In genomic region chr5:135778471-135779445, GRCm38 (mm10) we compare ENCODE assay signal across 8 mouse cellular contexts. TPM values are rescaled to one million over a fixed set of nuclear protein-coding genes. Genes with fewer than 3 reads are reported as not detected.
DNase-seq lines count a peak whose midpoint lies in the region; ATAC-seq lines count a peak whose summit lies in the region.

Mdh2 (plus strand) TSS chr5:135778480.

- DNase-seq in adipocyte (ENCODE audit: low spot score), result peak; percentile 100
- peak; percentile 100 for DNase-seq in embryo, embryonic 10 days (ENCODE audit: low spot score)
- peak; percentile 99 for DNase-seq in gastrocnemius, postnatal 10 days
- peak; percentile 100 for DNase-seq in induced T-regulatory cell, adult 2 months (ENCODE audit: low read depth)
- peak; percentile 99 to 100 for DNase-seq in left cerebral cortex, adult 9 months (ENCODE audit: low spot score in 2 of 2)
- DNase-seq in right cerebral cortex, postnatal 14 days, result peak; percentile 100
- peak; percentile 98 to 100 for DNase-seq in urinary bladder, postnatal 36 days (ENCODE audit: low spot score in 2 of 2)

- peak; percentile 89 for ATAC-seq in megakaryocyte progenitor cell, adult 5-6 weeks (replicated peaks; ENCODE audit: poor library complexity)

RNA-seq across cellular contexts. Expression of gene Mdh2, which starts in this region (rescaled TPM):
- total RNA-seq in gastrocnemius, postnatal 10 days (2021), result 100 to 1,000 TPM; 812 to 961 TPM
- total RNA-seq in megakaryocyte progenitor cell, adult 5-6 weeks (2015), result 415 and 419 TPM in 2 replicates
- total RNA-seq in megakaryocyte progenitor cell, adult 5-6 weeks (2017), result 185 and 192 TPM in 2 replicates

Comparison
In these comparisons a context has a peak if more than half of its experiments do, and no peak if none do; other contexts are left out.
1. Peak in every context shown above with its lines: DNase-seq and ATAC-seq.